Mouse (Mus musculus) WW6 (cell line): ENCODE measurements around the gene AL731706.1.
"Not testable (repeated sequence)": the region's sequence is repeated elsewhere in the genome, so short reads cannot be mapped to it uniquely, and the experiment has no call there.

Experiments
- DNase-seq: peaks from one replicate; pipeline ENCODE4 v3.0.0-alpha.2; 2013; ENCODE audit warnings: low read depth, low spot score

The AL731706.1 gene

GRCm38 (mm10) chr2:136891068-136891950 lies at the start of gene AL731706.1, which contains the start of the genes Slx4ip and Mkks:
AL731706.1 (minus strand) TSS chr2:136891389.
Slx4ip (plus strand) TSS chr2:136891218.
Mkks (minus strand) TSS chr2:136891389.
- DNase-seq: peak; percentile 94

DNA sequence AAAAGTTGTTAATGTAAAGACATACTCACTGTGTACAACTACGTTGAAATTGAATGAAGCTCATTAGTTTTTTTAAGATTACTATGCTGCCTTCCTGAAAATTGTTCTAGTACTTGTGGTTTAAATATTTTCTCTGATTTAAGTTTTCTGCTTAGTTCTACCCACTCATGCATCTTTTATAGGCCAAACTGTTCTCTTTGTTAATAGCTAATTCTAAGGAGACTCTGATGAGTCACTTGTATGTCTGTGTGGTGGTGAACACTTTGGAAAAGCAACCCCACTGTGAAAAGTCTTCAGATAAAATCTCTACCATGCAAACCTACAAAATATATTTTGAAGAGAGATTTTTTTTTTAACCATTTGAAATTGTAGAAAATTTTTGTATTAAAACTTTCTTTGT lies 47.1 kb upstream of the AL731706.1 start:
- DNase-seq: no peak

- DNase-seq: no peak
Measured at GRCm38 (mm10) chr2:136936391-136937288, 45.5 kb upstream of the AL731706.1 start.

GRCm38 (mm10) chr2:136921003-136921408 lies 29.8 kb upstream of the AL731706.1 start:
- DNase-seq: no peak

- DNase-seq: no peak
Measured at GRCm38 (mm10) chr2:136920257-136920993, 29.2 kb upstream of the AL731706.1 start.

GRCm38 (mm10) chr2:136919433-136919832 lies 28.2 kb upstream of the AL731706.1 start:
- no peak for DNase-seq

- DNase-seq: no peak
Measured at GRCm38 (mm10) chr2:136914334-136914902, 23.2 kb upstream of the AL731706.1 start.

- DNase-seq: no peak
Measured at GRCm38 (mm10) chr2:136913021-136913420, 21.8 kb upstream of the AL731706.1 start.

- DNase-seq: no peak
Measured at GRCm38 (mm10) chr2:136911958-136912411, 20.8 kb upstream of the AL731706.1 start.

GRCm38 (mm10) chr2:136909298-136909697 lies 18.1 kb upstream of the AL731706.1 start:
- DNase-seq: no peak

- no peak for DNase-seq
Measured at GRCm38 (mm10) chr2:136908596-136908995, 17.4 kb upstream of the AL731706.1 start.

DNA sequence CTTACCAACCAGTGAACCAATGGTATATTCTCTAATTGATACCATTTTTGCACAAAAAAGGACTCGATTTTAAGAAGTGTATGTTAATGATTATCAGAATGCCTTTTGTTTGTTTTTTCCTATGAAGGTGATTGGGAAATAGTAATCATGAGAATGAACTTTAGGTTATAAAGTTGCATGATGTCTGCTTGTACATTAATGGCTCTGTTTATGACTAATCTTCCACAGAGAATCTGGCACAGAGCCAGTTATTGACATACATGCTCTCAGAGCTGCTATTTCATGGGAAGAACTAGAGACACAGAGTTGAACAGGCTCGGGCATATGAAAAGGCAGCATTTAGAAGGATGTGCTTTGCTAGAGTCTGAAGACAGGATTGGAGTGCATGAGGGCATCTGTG lies 4.9 kb upstream of the AL731706.1 start:
- DNase-seq: no peak

- DNase-seq: no peak
Measured at GRCm38 (mm10) chr2:136894494-136894893, 3.3 kb upstream of the AL731706.1 start.

- DNase-seq: peak; percentile 79
Measured at GRCm38 (mm10) chr2:136891951-136892371, 772 bp upstream of the AL731706.1 start.

- DNase-seq: not testable (repeated sequence)
Measured at GRCm38 (mm10) chr2:136890716-136891067, 497 bp downstream of the AL731706.1 start.

- no peak for DNase-seq
Measured at GRCm38 (mm10) chr2:136886846-136887245, 4.3 kb downstream of the AL731706.1 start.

DNA sequence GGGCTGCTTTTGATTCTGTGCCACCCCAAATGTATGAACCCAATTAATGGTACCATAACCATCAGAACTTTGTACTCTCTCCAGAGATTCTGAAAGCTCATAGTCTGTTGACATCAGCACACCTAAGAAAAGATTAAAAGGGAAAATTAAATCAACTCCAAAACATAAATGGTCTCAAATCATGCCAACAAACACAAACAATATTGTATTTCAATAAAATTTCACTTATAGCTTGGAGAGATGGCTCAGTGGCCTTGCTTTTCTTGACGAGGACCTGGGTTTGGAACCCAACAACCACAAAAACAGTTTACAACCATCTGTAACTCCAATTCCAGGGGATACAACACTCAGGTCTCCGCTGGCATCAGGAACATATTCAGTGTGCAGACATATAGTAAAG lies 5.6 kb downstream of the AL731706.1 start, which contains the start of gene AL731706.2:
Gene AL731706.2 (minus strand): TSS at position 101 of the 400 bp plus-strand sequence.
- DNase-seq: no peak

- no peak for DNase-seq
Measured at GRCm38 (mm10) chr2:136854543-136855388, 36.4 kb downstream of the AL731706.1 start.

- DNase-seq: no peak
Measured at GRCm38 (mm10) chr2:136850366-136850765, 40.8 kb downstream of the AL731706.1 start.

DNA sequence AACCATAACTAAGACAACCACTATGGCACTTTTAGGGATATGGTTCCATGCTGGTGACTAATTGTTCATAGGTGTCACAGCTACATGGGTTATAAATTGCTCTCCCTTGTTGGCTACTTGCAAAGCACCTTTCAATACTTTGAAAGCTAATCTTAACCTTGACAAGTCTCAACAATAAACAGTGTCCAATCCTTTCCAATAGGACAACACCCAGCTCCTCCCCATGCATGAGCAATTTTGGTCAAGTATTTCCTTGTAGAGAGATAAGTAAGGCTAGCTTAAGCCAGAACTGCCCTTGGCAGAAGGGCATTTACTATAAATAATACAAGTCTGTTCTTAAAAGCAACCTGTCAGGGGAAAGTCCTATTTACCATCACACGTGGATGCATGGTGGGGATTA lies 53.2 kb downstream of the AL731706.1 start:
- DNase-seq: no peak
